Mouse (Mus musculus) ES-E14 (cell line): ENCODE measurements at regions not wholly inside any gene's neighbourhood (a gene's known extent, or its start where the extent isn't known, plus 50 kb on each side); places are given as distances from the start of the nearest gene placed in this dataset.

Source experiments
- DNase-seq: peaks from one replicate; pipeline ENCODE4 v3.0.0-alpha.2; 2013; ENCODE audit warnings: low read depth, low spot score
- H3K27ac ChIP-seq: 2 replicates; pipeline ENCODE4 v1.5.1; 2012; ENCODE audit warnings: low read depth, mild to moderate bottlenecking, low read length, moderate library complexity, mixed read lengths; ENCODE audit not compliant: poor library complexity, insufficient read depth, severe bottlenecking
- H3K36me3 ChIP-seq: 2 replicates; pipeline ENCODE4 v1.6.1; 2012; ENCODE audit warnings: mild to moderate bottlenecking, low read length, moderate library complexity, mixed read lengths; ENCODE audit not compliant: control insufficient read depth, poor library complexity, insufficient read depth, severe bottlenecking
- H3K4me1 ChIP-seq, 2 experiments: fragments of 150-350 bp in 1 of 2; sonication (generic) in 1 of 2; 2 replicates each; pipeline ENCODE4 v1.6.1; 2012; ENCODE audit warnings: low read length in 2 of 2, mild to moderate bottlenecking in 1 of 2, mixed read lengths in 1 of 2; ENCODE audit not compliant: control insufficient read depth in 2 of 2, insufficient read depth in 2 of 2, poor library complexity in 1 of 2
- H3K4me3 ChIP-seq, 2 experiments: fragments of 150-350 bp in 1 of 2; sonication (generic) in 1 of 2; 2 replicates each; pipeline ENCODE4 v1.5.1; 2012; ENCODE audit warnings: low read length in 2 of 2, low read depth in 1 of 2, mild to moderate bottlenecking in 1 of 2, mixed read lengths in 1 of 2; ENCODE audit not compliant: insufficient read depth in 1 of 2, poor library complexity in 1 of 2, severe bottlenecking in 1 of 2
- H3K9ac ChIP-seq: 2 replicates; pipeline ENCODE4 v1.6.1; 2012; ENCODE audit warnings: low read depth, mild to moderate bottlenecking, low read length, mixed read lengths; ENCODE audit not compliant: poor library complexity, insufficient read depth, severe bottlenecking
- H3K9me3 ChIP-seq: fragments of 150-350 bp; sonication (generic); 2 replicates; pipeline ENCODE4 v1.6.1; 2012; ENCODE audit warnings: low read depth, mild to moderate bottlenecking, low read length; ENCODE audit not compliant: control insufficient read depth, insufficient read depth
- CHD2 ChIP-seq: IDR thresholded peaks from 2 replicates; pipeline ENCODE4 v1.6.1; 2014; ENCODE audit warnings: mild to moderate bottlenecking, low read depth, low read length, inconsistent platforms
- HCFC1 ChIP-seq: IDR thresholded peaks from 2 replicates; pipeline ENCODE4 v1.6.1; 2012; ENCODE audit warnings: low read length, inconsistent platforms, borderline replicate concordance; ENCODE audit not compliant: insufficient read depth
- MAFK ChIP-seq: IDR thresholded peaks from 2 replicates; pipeline ENCODE4 v1.6.1; 2014; ENCODE audit warnings: mild to moderate bottlenecking, low read depth, low read length, inconsistent platforms; ENCODE audit not compliant: insufficient read depth
- ZC3H11A ChIP-seq: IDR thresholded peaks from 2 replicates; pipeline ENCODE4 v1.6.1; 2012; ENCODE audit warnings: low read depth, mild to moderate bottlenecking, inconsistent platforms, low read length, borderline replicate concordance
- ZNF384 ChIP-seq: IDR thresholded peaks from 2 replicates; pipeline ENCODE4 v1.6.1; 2012; ENCODE audit warnings: low read depth, low read length, inconsistent platforms
- in situ Hi-C, 2 experiments: fragments of 600-800 bp; cut with MboI; formaldehyde crosslinking; loops; one replicate each; pipeline ENCODE4 v1.15.1; 2025; ENCODE audit warnings: low sequenced_read_pairs in 2 of 2, inconsistent platforms in 1 of 2; ENCODE audit not compliant: unreplicated experiment in 2 of 2

GRCm38 (mm10) chr10:125839621-125840141 lies 126.3 kb upstream of the Lrig3 start:
- DNase-seq = peak; percentile 37
- TF ChIP-seq CHD2 (no peak), MAFK (no peak), HCFC1 (no peak)
- H3K36me3 ChIP-seq = no peaks in the 10 kb centered on the region
- H3K4me3 ChIP-seq = no peak overlapping the region
- H3K4me1 ChIP-seq = peaks cover 5 to 9% of the 10 kb centered on the region in 2 experiments; a peak in 3 of 4 replicates
- H3K9ac ChIP-seq = no peak overlapping the region
- H3K27ac ChIP-seq = no peak overlapping the region; the same call in 1 of the 2 replicates
- H3K9me3 ChIP-seq = no peaks in the 10 kb centered on the region
- in situ Hi-C loops = no loop called here

- H3K36me3 ChIP-seq = no peaks in the 10 kb centered on the region
- H3K9me3 ChIP-seq = no peaks in the 10 kb centered on the region
- no peak overlapping the region for H3K4me3 ChIP-seq
- peaks cover 5 to 11% of the 10 kb centered on the region in 2 experiments; a peak in 3 of 4 replicates for H3K4me1 ChIP-seq
- in situ Hi-C loops = no loop called here
- TF ChIP-seq ZNF384 = no peak
- TF ChIP-seq MAFK = no peak
- no peak for TF ChIP-seq CHD2
- no peak for TF ChIP-seq ZC3H11A
- no peak for TF ChIP-seq HCFC1
- H3K9ac ChIP-seq = no peak overlapping the region
- DNase-seq = no peak
- no peak overlapping the region for H3K27ac ChIP-seq
These were observed 125.6 kb upstream of the Lrig3 start for GRCm38 (mm10) chr10:125840388-125840787.

DNA sequence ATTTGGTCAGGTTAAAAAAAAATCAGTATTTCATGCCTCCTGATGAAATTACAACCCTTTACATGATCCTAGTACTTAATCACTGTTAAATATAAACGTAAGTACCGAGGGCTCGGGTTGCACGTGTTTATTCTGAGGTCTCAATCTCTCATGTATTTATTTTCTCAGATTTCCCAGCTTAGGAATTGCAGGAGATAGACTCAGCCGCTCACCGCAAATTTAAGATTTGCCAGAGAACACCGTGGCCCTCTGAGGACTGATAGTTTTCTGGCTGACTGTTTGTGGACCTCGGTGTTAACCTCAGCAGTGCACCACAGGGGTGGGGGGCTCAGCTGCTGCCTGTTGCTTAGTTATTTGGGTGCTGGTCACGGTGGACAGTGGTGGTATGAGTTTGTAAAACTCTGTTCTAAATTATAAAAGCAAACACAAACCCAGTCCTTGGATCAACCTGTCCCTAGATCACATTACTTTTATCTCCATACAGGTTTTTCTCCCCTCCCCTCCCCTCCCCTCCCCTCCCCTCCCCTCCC lies 121.6 kb upstream of the Lrig3 start:
- no peak for TF ChIP-seq CHD2
- no peak for TF ChIP-seq HCFC1
- no peak for TF ChIP-seq MAFK
- TF ChIP-seq ZNF384 = no peak
- TF ChIP-seq ZC3H11A = no peak
- in situ Hi-C loops = no loop called here
- no peak overlapping the region for H3K27ac ChIP-seq
- no peak for DNase-seq
- no peaks in the 10 kb centered on the region for H3K36me3 ChIP-seq
- no peak overlapping the region for H3K4me3 ChIP-seq
- peaks cover 2 to 9% of the 10 kb centered on the region in 2 experiments; a peak in 2 of 4 replicates for H3K4me1 ChIP-seq
- H3K9me3 ChIP-seq = no peaks in the 10 kb centered on the region
- no peak overlapping the region for H3K9ac ChIP-seq

- Histone ChIP-seq H3K9me3 (no peaks in the 10 kb centered on the region), H3K4me3 (peak overlapping the region in 1 of 2 experiments; percentile 15; a peak in 1 of 4 replicates), H3K9ac (0 out of 2 replicates have a peak overlapping the region, but pooled peaks have one; percentile 36), H3K36me3 (no peaks in the 10 kb centered on the region), H3K27ac (no peak overlapping the region), H3K4me1 (peaks cover 0 to 6% of the 10 kb centered on the region in 2 experiments; a peak in 1 of 4 replicates)
- in situ Hi-C loops = no loop called here
- TF ChIP-seq ZC3H11A = no peak
- TF ChIP-seq HCFC1 = no peak
- TF ChIP-seq ZNF384 = no peak
- TF ChIP-seq CHD2 = no peak
- no peak for TF ChIP-seq MAFK
- no peak for DNase-seq
These were observed 120.9 kb upstream of the Lrig3 start for GRCm38 (mm10) chr10:125845014-125845514.
